Mouse (Mus musculus): Measurements from ENCODE around the gene Tnfsf9. TPM values are rescaled to one million over a fixed set of nuclear protein-coding genes. Genes with fewer than 3 reads are reported as not detected.

The Tnfsf9 gene
- total and polyA plus RNA-seq, 2 experiments from 2014 or later, result 2.1 to 3.4 TPM

GRCm38 (mm10) chr17:57094222-57094621 is 10.9 kb upstream of the Tnfsf9 start:
- H3K27me3 ChIP-seq (ENCODE audit: insufficient read depth, low read length), result no peaks in the 10 kb centered on the region
- TF ChIP-seq CTCF (IDR thresholded peaks at IDR 0.05; ENCODE audit: low read depth), result no peak
- no peak overlapping the region for H3K4me2 ChIP-seq (ENCODE audit: low read depth)
- no peak overlapping the region for H3K4me3 ChIP-seq (ENCODE audit: low read depth, low read length)
- ATAC-seq (no peak), DNase-seq (no peak)
- no peaks in the 10 kb centered on the region for H3K36me3 ChIP-seq (ENCODE audit: insufficient read depth)
- H3K4me1 ChIP-seq (ENCODE audit: insufficient read depth), result no peaks in the 10 kb centered on the region
- WGBS, result 98% methylated on average over 3 of the region's 3 CpGs
- no peak overlapping the region for H3K9ac ChIP-seq
- H3K27ac ChIP-seq (ENCODE audit: low read depth, low read length), result no peak overlapping the region
- H3K9me3 ChIP-seq (ENCODE audit: low read length), result no peaks in the 10 kb centered on the region

GRCm38 (mm10) chr17:57095855-57096622 is 9.1 kb upstream of the Tnfsf9 start:
- WGBS, result under 1% methylated on average over 18 of the region's 19 CpGs
- Histone ChIP-seq H3K4me2 (ENCODE audit: low read depth) (peak overlapping the region; percentile 45), H3K4me3 (ENCODE audit: low read depth, low read length) (peak overlapping the region; percentile 16; the same call in 1 of the 2 replicates), H3K9ac (no peak overlapping the region), H3K4me1 (ENCODE audit: insufficient read depth) (no peaks in the 10 kb centered on the region), H3K27ac (ENCODE audit: low read depth, low read length) (no peak overlapping the region), H3K36me3 (ENCODE audit: insufficient read depth) (no peaks in the 10 kb centered on the region), H3K27me3 (ENCODE audit: insufficient read depth, low read length) (no peaks in the 10 kb centered on the region), H3K9me3 (ENCODE audit: low read length) (no peaks in the 10 kb centered on the region)
- ATAC-seq (peak; percentile 79), DNase-seq (peak; percentile 51)
- no peak for TF ChIP-seq CTCF (IDR thresholded peaks at IDR 0.05; ENCODE audit: low read depth)

GRCm38 (mm10) chr17:57096623-57096920 is 8.6 kb upstream of the Tnfsf9 start:
- ATAC-seq, result peak; percentile 91
- no peak overlapping the region for H3K9ac ChIP-seq
- peak overlapping the region; percentile 45 for H3K4me2 ChIP-seq (ENCODE audit: low read depth)
- no peaks in the 10 kb centered on the region for H3K27me3 ChIP-seq (ENCODE audit: insufficient read depth, low read length)
- peak; percentile 95 for TF ChIP-seq CTCF (IDR thresholded peaks at IDR 0.05; ENCODE audit: low read depth)
- peak overlapping the region; percentile 16; the same call in 1 of the 2 replicates for H3K4me3 ChIP-seq (ENCODE audit: low read depth, low read length)
- WGBS, result 2% methylated on average over 11 of the region's 11 CpGs
- no peaks in the 10 kb centered on the region for H3K9me3 ChIP-seq (ENCODE audit: low read length)
- H3K27ac ChIP-seq (ENCODE audit: low read depth, low read length), result no peak overlapping the region
- H3K4me1 ChIP-seq (ENCODE audit: insufficient read depth), result no peaks in the 10 kb centered on the region
- H3K36me3 ChIP-seq (ENCODE audit: insufficient read depth), result no peaks in the 10 kb centered on the region
- DNase-seq, result peak; percentile 80

DNA sequence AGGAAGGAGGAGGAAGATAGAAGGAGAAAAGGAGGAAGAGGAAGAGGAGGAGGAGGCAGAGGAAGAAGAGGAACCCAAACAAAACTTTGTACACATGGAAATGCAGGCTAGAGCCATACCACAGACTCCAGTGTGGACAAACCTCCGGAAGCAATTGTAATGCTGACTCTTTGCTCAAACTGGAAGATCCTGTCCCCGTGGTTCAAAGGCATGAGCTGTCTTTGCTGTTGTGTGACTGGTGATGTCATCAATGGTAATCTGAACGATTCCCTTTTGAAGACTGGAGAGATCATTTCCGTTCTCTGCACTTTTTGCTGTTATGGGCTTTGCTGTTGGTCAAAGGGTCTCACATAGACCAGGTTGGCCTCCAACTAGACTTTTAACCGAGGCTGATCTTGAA is 6.8 kb upstream of the Tnfsf9 start:
- no peak overlapping the region for H3K27ac ChIP-seq (ENCODE audit: low read depth, low read length)
- 84% methylated on average over 5 of the region's 5 CpGs for WGBS
- no peak overlapping the region for H3K9ac ChIP-seq
- no peaks in the 10 kb centered on the region for H3K9me3 ChIP-seq (ENCODE audit: low read length)
- DNase-seq, result no peak
- H3K4me2 ChIP-seq (ENCODE audit: low read depth), result no peak overlapping the region
- ATAC-seq, result no peak
- H3K4me1 ChIP-seq (ENCODE audit: insufficient read depth), result no peaks in the 10 kb centered on the region
- no peak for TF ChIP-seq CTCF (IDR thresholded peaks at IDR 0.05; ENCODE audit: low read depth)
- no peak overlapping the region for H3K4me3 ChIP-seq (ENCODE audit: low read depth, low read length)
- no peaks in the 10 kb centered on the region; the same call in 1 of the 2 replicates for H3K36me3 ChIP-seq (ENCODE audit: insufficient read depth)
- H3K27me3 ChIP-seq (ENCODE audit: insufficient read depth, low read length), result no peaks in the 10 kb centered on the region

DNA sequence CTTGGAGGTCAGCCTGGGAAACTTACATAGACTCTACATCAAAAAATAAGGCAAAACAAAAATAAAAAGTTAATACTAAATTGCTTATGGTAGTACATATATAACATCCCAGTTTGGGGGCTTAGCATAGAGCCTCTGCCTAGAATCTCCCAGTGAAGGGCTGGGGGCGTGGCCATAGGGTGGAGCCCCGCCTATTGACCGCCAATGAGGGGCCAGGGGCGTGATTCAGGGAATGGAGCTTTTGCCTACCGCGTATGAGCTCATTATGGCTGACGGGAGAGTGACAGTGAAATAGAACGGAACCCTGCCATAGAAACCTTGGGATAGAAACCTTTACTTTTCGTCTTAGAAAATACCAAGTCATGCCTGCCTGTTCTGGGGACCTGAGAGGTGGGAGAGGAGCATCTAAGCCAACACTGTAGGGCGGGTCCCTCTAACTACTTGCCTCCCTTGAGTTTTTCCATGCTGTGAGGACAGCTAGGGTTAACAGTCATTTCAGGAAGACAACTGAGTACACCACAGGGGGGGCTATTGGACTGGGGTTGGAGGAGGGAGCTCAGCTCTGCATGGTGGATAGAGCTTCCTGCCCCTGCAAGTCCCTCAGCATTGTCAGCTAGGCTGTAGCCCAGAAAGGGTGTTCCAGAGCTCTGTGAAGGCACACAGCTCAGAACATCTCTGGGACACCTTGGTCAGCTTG is 5.3 kb upstream of the Tnfsf9 start:
- no peak overlapping the region for H3K9ac ChIP-seq
- WGBS, result 8% methylated on average over 10 of the region's 10 CpGs
- H3K27me3 ChIP-seq (ENCODE audit: insufficient read depth, low read length), result no peaks in the 10 kb centered on the region
- no peaks in the 10 kb centered on the region for H3K9me3 ChIP-seq (ENCODE audit: low read length)
- no peak overlapping the region for H3K27ac ChIP-seq (ENCODE audit: low read depth, low read length)
- H3K4me3 ChIP-seq (ENCODE audit: low read depth, low read length), result no peak overlapping the region
- DNase-seq (no peak), ATAC-seq (peak; percentile 21; the same call in 1 of the 2 replicates)
- no peaks in the 10 kb centered on the region; the same call in 1 of the 2 replicates for H3K36me3 ChIP-seq (ENCODE audit: insufficient read depth)
- no peak overlapping the region for H3K4me2 ChIP-seq (ENCODE audit: low read depth)
- 0 out of 2 replicates have a peak, but pooled peaks cover 5% of the 10 kb centered on the region for H3K4me1 ChIP-seq (ENCODE audit: insufficient read depth)
- no peak for TF ChIP-seq CTCF (IDR thresholded peaks at IDR 0.05; ENCODE audit: low read depth)

DNA sequence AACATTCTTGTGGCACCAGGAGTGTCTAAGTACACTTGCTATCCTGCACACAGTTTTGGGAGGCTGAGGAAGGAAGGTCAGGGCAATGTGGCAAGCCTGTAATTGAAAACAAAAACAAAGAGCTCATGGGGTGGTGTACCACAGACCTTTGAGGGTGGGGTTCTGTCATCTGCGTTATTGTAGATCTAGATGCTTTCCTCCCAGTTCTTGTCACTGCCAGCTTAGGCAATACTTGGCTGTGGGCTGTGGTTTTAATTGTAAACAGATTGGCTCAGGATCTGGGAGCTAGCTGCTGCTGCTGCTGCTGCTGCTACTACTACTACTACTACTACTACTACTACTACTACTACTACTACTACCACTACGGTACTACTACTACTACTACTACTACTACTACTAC is 2.8 kb upstream of the Tnfsf9 start:
- H3K36me3 ChIP-seq (ENCODE audit: insufficient read depth), result no peaks in the 10 kb centered on the region; the same call in 1 of the 2 replicates
- no peak for ATAC-seq
- H3K4me1 ChIP-seq (ENCODE audit: insufficient read depth), result 0 out of 2 replicates have a peak, but pooled peaks cover 5% of the 10 kb centered on the region
- H3K9ac ChIP-seq, result no peak overlapping the region
- H3K4me2 ChIP-seq (ENCODE audit: low read depth), result no peak overlapping the region
- 81% methylated on average over 2 of the region's 2 CpGs for whole genome bisulfite sequencing
- no peaks in the 10 kb centered on the region for H3K27me3 ChIP-seq (ENCODE audit: insufficient read depth, low read length)
- no peak overlapping the region for H3K27ac ChIP-seq (ENCODE audit: low read depth, low read length)
- no peak overlapping the region for H3K4me3 ChIP-seq (ENCODE audit: low read depth, low read length)
- no peak for TF ChIP-seq CTCF (IDR thresholded peaks at IDR 0.05; ENCODE audit: low read depth)
- no peaks in the 10 kb centered on the region for H3K9me3 ChIP-seq (ENCODE audit: low read length)
- no peak for DNase-seq

DNA sequence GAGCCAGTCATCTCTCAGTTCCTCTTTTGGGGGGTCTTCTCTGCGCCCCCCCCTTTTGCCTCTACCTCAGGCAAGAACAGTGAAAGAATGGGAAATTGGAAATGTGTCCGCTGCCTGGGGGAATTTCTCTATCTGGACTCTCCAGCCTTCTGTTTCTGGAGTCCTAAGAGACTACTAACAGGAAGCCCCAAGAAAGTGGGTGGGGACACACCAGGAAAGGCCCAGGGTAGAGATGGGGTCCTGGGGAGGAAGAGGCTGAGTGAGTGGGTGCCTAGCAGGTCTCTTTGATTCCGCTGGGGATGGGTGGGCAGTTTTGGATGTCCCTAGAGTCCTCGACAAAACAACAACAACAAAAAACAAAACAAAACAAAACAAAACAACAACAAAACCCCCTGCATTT is 629 bp upstream of the Tnfsf9 start:
- Histone ChIP-seq H3K4me3 (ENCODE audit: low read depth, low read length) (peak overlapping the region; percentile 74), H3K36me3 (ENCODE audit: insufficient read depth) (no peaks in the 10 kb centered on the region; the same call in 1 of the 2 replicates), H3K4me2 (ENCODE audit: low read depth) (peak overlapping the region; percentile 76), H3K27ac (ENCODE audit: low read depth, low read length) (no peak overlapping the region), H3K9me3 (ENCODE audit: low read length) (no peaks in the 10 kb centered on the region), H3K4me1 (ENCODE audit: insufficient read depth) (0 out of 2 replicates have a peak, but pooled peaks cover 5% of the 10 kb centered on the region), H3K27me3 (ENCODE audit: insufficient read depth, low read length) (no peaks in the 10 kb centered on the region), H3K9ac (peak overlapping the region; percentile 72)
- 41% methylated on average over 4 of the region's 4 CpGs for WGBS
- no peak for TF ChIP-seq CTCF (IDR thresholded peaks at IDR 0.05; ENCODE audit: low read depth)
- ATAC-seq (no peak), DNase-seq (no peak)
